34 mouse cellular contexts compared by ENCODE assay signal in genomic region chr14:100924880-100925279, GRCm38 (mm10).
"Had no signal": no experiment of that assay in that cellular context is flagged by ENCODE, and none has a peak within 500 bp of the region (broad histone marks: within the 10 kb centered on the region; RNA-seq: fewer than 3 reads in every experiment).

No protein-coding gene starts in this region.

- H3K27me3 ChIP-seq: heart, embryonic 12.5 days; heart, embryonic 13.5 days; heart, embryonic 15.5 days; hindbrain, embryonic 12.5 days; hindbrain, embryonic 13.5 days; hindbrain, embryonic 15.5 days; kidney, embryonic 15.5 days had no signal

- H3K9ac ChIP-seq: heart, embryonic 12.5 days; heart, embryonic 13.5 days; heart, embryonic 15.5 days; hindbrain, embryonic 12.5 days; hindbrain, embryonic 13.5 days; hindbrain, embryonic 14.5 days; hindbrain, embryonic 15.5 days; kidney, embryonic 15.5 days had no signal

- H3K4me3 ChIP-seq: heart, adult 2 months; heart, embryonic 10.5 days; heart, embryonic 12.5 days; heart, embryonic 13.5 days; heart, embryonic 15.5 days; hindbrain, embryonic 10.5 days; hindbrain, embryonic 12.5 days; hindbrain, embryonic 13.5 days; hindbrain, embryonic 15.5 days; kidney, embryonic 15.5 days; layer of hippocampus, adult 2 months had no signal

- H3K27ac ChIP-seq: heart, adult 2 months; heart, embryonic 10.5 days; heart, embryonic 13.5 days; heart, embryonic 15.5 days; hindbrain, embryonic 10.5 days; hindbrain, embryonic 12.5 days; hindbrain, embryonic 13.5 days; hindbrain, embryonic 14.5 days; hindbrain, embryonic 15.5 days; hindbrain, postnatal 0 days; kidney, embryonic 15.5 days; kidney, postnatal 0 days; layer of hippocampus, adult 2 months had no signal

- H3K4me2 ChIP-seq: heart, embryonic 11.5 days; heart, embryonic 12.5 days; heart, embryonic 13.5 days; heart, embryonic 15.5 days; hindbrain, embryonic 12.5 days; hindbrain, embryonic 13.5 days; hindbrain, embryonic 14.5 days; hindbrain, embryonic 15.5 days; kidney, embryonic 15.5 days had no signal

- ATAC-seq: hindbrain, embryonic 16.5 days; hindbrain, postnatal 0 days; inflammation-experienced regulatory T-cells, adult 6 months; intestine, postnatal 0 days had no signal

- H3K9me3 ChIP-seq: heart, embryonic 10.5 days; heart, embryonic 12.5 days; heart, embryonic 13.5 days; heart, embryonic 15.5 days; hindbrain, embryonic 10.5 days; hindbrain, embryonic 12.5 days; hindbrain, embryonic 13.5 days; hindbrain, embryonic 15.5 days; kidney, embryonic 15.5 days had no signal

- DNase-seq: heart, adult 2 months; heart, postnatal 10 days; heart, postnatal 14 days; heart, postnatal 36 days; heart, postnatal 4 days; kidney, adult 11 months; kidney, adult 18-20 months; kidney, adult 2 months; kidney, adult 8-10 months; kidney, adult 9 months; kidney, postnatal 10 days; kidney, postnatal 14 days; kidney, postnatal 25 days; kidney, postnatal 36 days; kidney, postnatal 4 days; layer of hippocampus, adult 9-11 months; layer of hippocampus, postnatal 36 days had no signal

- H3K36me3 ChIP-seq: heart, embryonic 10.5 days; heart, embryonic 12.5 days; heart, embryonic 13.5 days; heart, embryonic 15.5 days; hindbrain, embryonic 10.5 days; hindbrain, embryonic 12.5 days; hindbrain, embryonic 13.5 days; hindbrain, embryonic 15.5 days; kidney, embryonic 15.5 days had no signal

- H3K4me1 ChIP-seq: heart, embryonic 10.5 days; heart, embryonic 12.5 days; heart, embryonic 13.5 days; heart, embryonic 15.5 days; hindbrain, embryonic 10.5 days; hindbrain, embryonic 12.5 days; hindbrain, embryonic 13.5 days; hindbrain, embryonic 15.5 days; kidney, embryonic 15.5 days had no signal
